Mouse (Mus musculus) lung, adult 18-20 months (tissue): ENCODE results near the gene Gm9603.
"Not testable (repeated sequence)": the region's sequence is repeated elsewhere in the genome, so short reads cannot be mapped to it uniquely, and the experiment has no call there.

Source experiments
- DNase-seq, 2 experiments: peaks; one replicate each; pipeline ENCODE4 v3.0.0; 2022; ENCODE audit warnings: mixed read lengths in 2 of 2

The Gm9603 gene

GRCm38 (mm10) chr14:5687357-5687756 is at the start of gene Gm9603:
Gm9603 (minus strand) TSS chr14:5687457.
- DNase-seq: not testable (repeated sequence)

- not testable (repeated sequence) for DNase-seq
Observed at GRCm38 (mm10) chr14:5632928-5633327, 54.3 kb downstream of the Gm9603 start, which contains the start of gene Gm8265. Gm8265 (minus strand) TSS chr14:5633028.
